Mouse (Mus musculus) liver, embryonic 14.5 days (tissue): ENCODE measurements at regions not wholly inside any gene's neighbourhood (a gene's known extent, or its start where the extent isn't known, plus 50 kb on each side); places are given as distances from the start of the nearest gene placed in this dataset.
"Not testable (repeated sequence)": the region's sequence is repeated elsewhere in the genome, so short reads cannot be mapped to it uniquely, and the experiment has no call there.

Experiments used
- ATAC-seq: fragments of 200-750 bp; cut with Nextera tagmentation; 2 replicates; pipeline ENCODE4 v1.8.0; 2017; ENCODE audit warnings: moderate number of reproducible peaks, mild to moderate bottlenecking, moderate library complexity; ENCODE audit not compliant: insufficient read depth
- DNase-seq, 3 experiments: peaks; one replicate each; pipeline ENCODE4 v3.0.0-alpha.2; 2012 to 2013; ENCODE audit warnings: low read depth in 3 of 3, low spot score in 3 of 3
- H3K27ac ChIP-seq: fragments of 300-500 bp; sonication (generic); 2 replicates; pipeline ENCODE4 v1.5.1; 2014; ENCODE audit warnings: moderate library complexity, mild to moderate bottlenecking, control low read depth, inconsistent platforms
- H3K27me3 ChIP-seq: fragments of 300-500 bp; sonication (generic); 2 replicates; pipeline ENCODE4 v1.6.1; 2014; ENCODE audit warnings: mild to moderate bottlenecking, low read length, moderate library complexity; ENCODE audit not compliant: control insufficient read depth, insufficient read depth
- H3K36me3 ChIP-seq: fragments of 300-500 bp; sonication (generic); replicated peaks from 2 replicates; pipeline ENCODE4 v1.6.1; 2014; ENCODE audit warnings: low read depth; ENCODE audit not compliant: control insufficient read depth, insufficient read depth
- H3K4me1 ChIP-seq, 2 experiments: fragments of 200-500 bp in 1 of 2; fragments of 300-500 bp in 1 of 2; sonication (generic) in 1 of 2; replicated peaks; 2 replicates each; pipeline ENCODE4 v1.6.1; 2012 to 2014; ENCODE audit warnings: antibody characterized with exemption in 1 of 2, inconsistent platforms in 1 of 2, low read length in 1 of 2; ENCODE audit not compliant: control insufficient read depth in 2 of 2, insufficient read depth in 2 of 2
- H3K4me2 ChIP-seq: fragments of 300-500 bp; sonication (generic); 2 replicates; pipeline ENCODE4 v1.6.1; 2014; ENCODE audit warnings: low read depth, mild to moderate bottlenecking, control low read depth, moderate library complexity
- H3K4me3 ChIP-seq, 2 experiments: fragments of 200-500 bp in 1 of 2; fragments of 300-500 bp in 1 of 2; sonication (generic) in 1 of 2; 2 replicates each; pipeline ENCODE4 v1.5.1; 2012 to 2014; ENCODE audit warnings: low read depth in 2 of 2, low read length in 2 of 2, mild to moderate bottlenecking in 2 of 2, control low read depth in 1 of 2, inconsistent platforms in 1 of 2, moderate library complexity in 1 of 2; ENCODE audit not compliant: insufficient read depth in 1 of 2
- H3K9ac ChIP-seq: fragments of 300-500 bp; sonication (generic); replicated peaks from 2 replicates; pipeline ENCODE4 v1.6.1; 2014; ENCODE audit warnings: mild to moderate bottlenecking, control low read depth, moderate library complexity
- H3K9me3 ChIP-seq: fragments of 300-500 bp; sonication (generic); 2 replicates; pipeline ENCODE4 v1.6.1; 2016; ENCODE audit warnings: low read length, mixed read lengths; ENCODE audit not compliant: control insufficient read depth
- CTCF ChIP-seq: IDR thresholded peaks from 2 replicates; pipeline ENCODE4 v1.5.1; 2016; ENCODE audit warnings: antibody characterized with exemption, low read depth, control low read depth
- EP300 ChIP-seq: IDR thresholded peaks from 2 replicates; pipeline ENCODE4 v1.6.1; 2016; ENCODE audit warnings: antibody characterized with exemption, low read depth
- WGBS: fragments of 180-500 bp; shearing (Covaris S2); extraction: QIAGEN DNeasy Blood & Tissue Kit; methylation state at CpG from one replicate; pipeline ENCODE4 v1.1.7; 2014; ENCODE audit not compliant: insufficient replicate concordance; 5-methylcytosine and 5-hydroxymethylcytosine counted together

- H3K9me3 ChIP-seq, H3K36me3 ChIP-seq, H3K9ac ChIP-seq, H3K4me1 ChIP-seq, H3K4me3 ChIP-seq, H3K27ac ChIP-seq, DNase-seq, H3K27me3 ChIP-seq, ATAC-seq, H3K4me2 ChIP-seq: not testable (repeated sequence)
- WGBS = 51% methylated on average over 5 of the region's 5 CpGs
Measured at GRCm38 (mm10) chr1:112486046-112486445, 621.3 kb upstream of the Dsel start.

- no peaks in the 10 kb centered on the region for H3K9me3 ChIP-seq
- no peak for TF ChIP-seq EP300
- peak; percentile 48 for TF ChIP-seq CTCF
- H3K4me1 ChIP-seq = no peaks in the 10 kb centered on the region
- no peak overlapping the region for H3K4me2 ChIP-seq
- H3K4me3 ChIP-seq = no peak overlapping the region
- DNase-seq = peak in 1 of 3 experiments; percentile 4
- no peak overlapping the region for H3K27ac ChIP-seq
- WGBS = 33% methylated on average over 11 of the region's 11 CpGs
- H3K27me3 ChIP-seq = no peaks in the 10 kb centered on the region
- no peaks in the 10 kb centered on the region for H3K36me3 ChIP-seq
- no peak for ATAC-seq
- no peak overlapping the region for H3K9ac ChIP-seq
Measured at GRCm38 (mm10) chr1:112456047-112456446, 591.3 kb upstream of the Dsel start.

GRCm38 (mm10) chr1:112452390-112452789, 587.7 kb upstream of the Dsel start:
- DNase-seq (no peak), ATAC-seq (no peak)
- no peaks in the 10 kb centered on the region for H3K4me1 ChIP-seq
- no peak overlapping the region for H3K9ac ChIP-seq
- H3K27ac ChIP-seq = no peak overlapping the region
- H3K9me3 ChIP-seq = no peaks in the 10 kb centered on the region
- no peak overlapping the region for H3K4me3 ChIP-seq
- no peaks in the 10 kb centered on the region for H3K27me3 ChIP-seq
- no peaks in the 10 kb centered on the region for H3K36me3 ChIP-seq
- no peak for TF ChIP-seq EP300
- TF ChIP-seq CTCF = no peak
- no peak overlapping the region for H3K4me2 ChIP-seq

GRCm38 (mm10) chr1:112451622-112452021, 586.9 kb upstream of the Dsel start:
- Histone ChIP-seq H3K36me3 (no peaks in the 10 kb centered on the region), H3K9me3 (no peaks in the 10 kb centered on the region), H3K4me3 (no peak overlapping the region), H3K4me1 (no peaks in the 10 kb centered on the region), H3K4me2 (no peak overlapping the region), H3K9ac (no peak overlapping the region), H3K27me3 (no peaks in the 10 kb centered on the region), H3K27ac (no peak overlapping the region)
- TF ChIP-seq EP300 = no peak
- peak; percentile 35; the same call in 1 of the 2 replicates for TF ChIP-seq CTCF
- no peak for ATAC-seq
- WGBS = 11% methylated on average over 2 of the region's 2 CpGs
- no peak for DNase-seq

- WGBS = 38% methylated on average over 2 of the region's 2 CpGs
- no peaks in the 10 kb centered on the region for H3K4me1 ChIP-seq
- no peak for ATAC-seq
- H3K27me3 ChIP-seq = no peaks in the 10 kb centered on the region
- no peak overlapping the region for H3K27ac ChIP-seq
- no peaks in the 10 kb centered on the region for H3K36me3 ChIP-seq
- no peak overlapping the region for H3K9ac ChIP-seq
- no peak overlapping the region for H3K4me3 ChIP-seq
- TF ChIP-seq CTCF (no peak), EP300 (no peak)
- H3K4me2 ChIP-seq = no peak overlapping the region
- H3K9me3 ChIP-seq = no peaks in the 10 kb centered on the region
- DNase-seq = no peak
Measured at GRCm38 (mm10) chr1:112439109-112439508, 574.4 kb upstream of the Dsel start.
